Mouse (Mus musculus): Measurements from ENCODE around the gene Ttc30a1. TPM values are rescaled to one million over a fixed set of nuclear protein-coding genes. Genes with fewer than 3 reads are reported as not detected.
"Not testable (repeated sequence)": the region's sequence is repeated elsewhere in the genome, so short reads cannot be mapped to it uniquely, and the experiment has no call there.

The Ttc30a1 gene
- polyA plus RNA-seq, 1 experiment from 2014 or later: 12.1 TPM

- DNase-seq (ENCODE audit: low spot score): no peak
- H3K9me3 ChIP-seq (ENCODE audit: control insufficient read depth, low read length): no peaks in the 10 kb centered on the region
- peak overlapping the region; percentile 74 for H3K27ac ChIP-seq (ENCODE audit: low read depth, low read length)
- H3K4me3 ChIP-seq (ENCODE audit: low read depth, low read length): no peak overlapping the region
- no peak for ATAC-seq (ENCODE audit: insufficient read depth, low FRiP score, low TSS enrichment)
- peaks cover 36% of the 10 kb centered on the region for H3K4me1 ChIP-seq (ENCODE audit: control insufficient read depth, insufficient read depth, low read length)
- 18% methylated on average over 7 of the region's 7 CpGs for WGBS
- peak overlapping the region; percentile 5; the same call in 1 of the 2 replicates for H3K4me2 ChIP-seq (ENCODE audit: low read depth)
- no peaks in the 10 kb centered on the region for H3K27me3 ChIP-seq (ENCODE audit: control insufficient read depth, insufficient read depth, low read length)
- H3K9ac ChIP-seq (ENCODE audit: low read length): peak overlapping the region; percentile 19
- H3K36me3 ChIP-seq (ENCODE audit: control insufficient read depth, insufficient read depth, low read length): no peaks in the 10 kb centered on the region
Observed at GRCm38 (mm10) chr2:75988779-75989363, 7.1 kb upstream of the Ttc30a1 start.

DNA sequence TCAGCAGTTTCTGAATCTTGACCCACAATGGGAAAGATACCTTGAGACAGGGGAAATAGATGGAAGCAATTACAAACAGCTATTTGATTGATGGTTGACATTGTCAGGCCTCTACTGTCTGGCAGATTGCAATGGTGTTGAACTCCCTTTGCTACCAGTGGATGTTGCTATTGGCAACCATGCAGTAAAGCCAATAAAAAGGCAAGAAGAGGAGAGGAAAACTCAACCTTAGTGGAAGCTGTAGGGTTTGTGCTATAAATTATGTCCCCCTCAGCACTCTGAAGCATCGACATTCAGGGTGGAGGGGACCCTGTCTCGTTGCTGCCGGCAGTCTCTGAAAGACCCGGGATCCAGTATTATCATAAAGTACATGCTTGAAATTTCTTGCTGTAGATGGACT is 6.6 kb upstream of the Ttc30a1 start:
- WGBS: 14% methylated on average over 4 of the region's 4 CpGs
- Histone ChIP-seq H3K9ac (ENCODE audit: low read length) (peak overlapping the region; percentile 19), H3K27me3 (ENCODE audit: control insufficient read depth, insufficient read depth, low read length) (no peaks in the 10 kb centered on the region), H3K4me3 (ENCODE audit: low read depth, low read length) (no peak overlapping the region), H3K27ac (ENCODE audit: low read depth, low read length) (peak overlapping the region; percentile 74), H3K9me3 (ENCODE audit: control insufficient read depth, low read length) (no peaks in the 10 kb centered on the region), H3K4me2 (ENCODE audit: low read depth) (no peak overlapping the region), H3K4me1 (ENCODE audit: control insufficient read depth, insufficient read depth, low read length) (peaks cover 36% of the 10 kb centered on the region), H3K36me3 (ENCODE audit: control insufficient read depth, insufficient read depth, low read length) (no peaks in the 10 kb centered on the region)
- ATAC-seq (ENCODE audit: insufficient read depth, low FRiP score, low TSS enrichment): peak; percentile 62
- no peak for DNase-seq (ENCODE audit: low spot score)

GRCm38 (mm10) chr2:75987739-75988138 is 6.0 kb upstream of the Ttc30a1 start:
- Histone ChIP-seq H3K27ac (ENCODE audit: low read depth, low read length) (peak overlapping the region; percentile 74), H3K9ac (ENCODE audit: low read length) (no peak overlapping the region), H3K27me3 (ENCODE audit: control insufficient read depth, insufficient read depth, low read length) (no peaks in the 10 kb centered on the region), H3K36me3 (ENCODE audit: control insufficient read depth, insufficient read depth, low read length) (no peaks in the 10 kb centered on the region), H3K9me3 (ENCODE audit: control insufficient read depth, low read length) (no peaks in the 10 kb centered on the region), H3K4me3 (ENCODE audit: low read depth, low read length) (no peak overlapping the region), H3K4me1 (ENCODE audit: control insufficient read depth, insufficient read depth, low read length) (peaks cover 36% of the 10 kb centered on the region), H3K4me2 (ENCODE audit: low read depth) (no peak overlapping the region)
- no peak for DNase-seq (ENCODE audit: low spot score)
- ATAC-seq (ENCODE audit: insufficient read depth, low FRiP score, low TSS enrichment): no peak
- 70% methylated on average over 9 of the region's 9 CpGs for WGBS

DNA sequence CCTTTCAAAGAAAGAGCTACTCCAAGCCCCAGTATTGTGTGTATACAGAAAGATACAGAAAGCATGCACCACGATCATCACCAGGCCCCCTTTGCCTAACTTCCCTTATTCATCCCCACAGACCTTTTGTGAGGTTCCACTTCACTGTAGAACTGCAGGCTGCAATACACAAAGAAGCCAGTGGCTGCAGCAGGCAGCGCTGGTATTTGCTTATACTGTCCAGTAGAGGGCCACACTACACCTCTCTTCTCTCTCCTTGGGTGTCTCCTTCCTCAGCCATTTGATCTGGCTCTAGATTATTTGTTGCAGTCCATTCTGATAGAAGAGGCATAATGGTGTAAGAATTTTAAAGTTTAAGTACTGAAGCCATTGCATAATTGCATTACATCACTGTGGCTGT is 3.4 kb upstream of the Ttc30a1 start:
- Histone ChIP-seq H3K27ac (ENCODE audit: low read depth, low read length) (peak overlapping the region; percentile 9; the same call in 1 of the 2 replicates), H3K4me2 (ENCODE audit: low read depth) (no peak overlapping the region), H3K9me3 (ENCODE audit: control insufficient read depth, low read length) (no peaks in the 10 kb centered on the region), H3K36me3 (ENCODE audit: control insufficient read depth, insufficient read depth, low read length) (no peaks in the 10 kb centered on the region), H3K4me3 (ENCODE audit: low read depth, low read length) (no peak overlapping the region), H3K4me1 (ENCODE audit: control insufficient read depth, insufficient read depth, low read length) (peaks cover 30% of the 10 kb centered on the region), H3K9ac (ENCODE audit: low read length) (no peak overlapping the region), H3K27me3 (ENCODE audit: control insufficient read depth, insufficient read depth, low read length) (no peaks in the 10 kb centered on the region)
- 4% methylated on average over 2 of the region's 2 CpGs for WGBS
- DNase-seq (ENCODE audit: low spot score) (peak; percentile 78), ATAC-seq (ENCODE audit: insufficient read depth, low FRiP score, low TSS enrichment) (peak; percentile 33; the same call in 1 of the 2 replicates)

- no peak for DNase-seq (ENCODE audit: low spot score)
- H3K36me3 ChIP-seq (ENCODE audit: control insufficient read depth, insufficient read depth, low read length): no peaks in the 10 kb centered on the region
- no peaks in the 10 kb centered on the region for H3K27me3 ChIP-seq (ENCODE audit: control insufficient read depth, insufficient read depth, low read length)
- ATAC-seq (ENCODE audit: insufficient read depth, low FRiP score, low TSS enrichment): no peak
- H3K27ac ChIP-seq (ENCODE audit: low read depth, low read length): no peak overlapping the region
- no peak overlapping the region for H3K4me3 ChIP-seq (ENCODE audit: low read depth, low read length)
- no peaks in the 10 kb centered on the region for H3K9me3 ChIP-seq (ENCODE audit: control insufficient read depth, low read length)
- no peak overlapping the region for H3K4me2 ChIP-seq (ENCODE audit: low read depth)
- peaks cover 21% of the 10 kb centered on the region for H3K4me1 ChIP-seq (ENCODE audit: control insufficient read depth, insufficient read depth, low read length)
- H3K9ac ChIP-seq (ENCODE audit: low read length): no peak overlapping the region
- WGBS: 79% methylated on average over 3 of the region's 3 CpGs
Observed at GRCm38 (mm10) chr2:75983847-75984246, 2.1 kb upstream of the Ttc30a1 start.

GRCm38 (mm10) chr2:75983091-75983490 is 1.3 kb upstream of the Ttc30a1 start:
- no peaks in the 10 kb centered on the region for H3K27me3 ChIP-seq (ENCODE audit: control insufficient read depth, insufficient read depth, low read length)
- no peak overlapping the region for H3K4me2 ChIP-seq (ENCODE audit: low read depth)
- DNase-seq (ENCODE audit: low spot score) (no peak), ATAC-seq (ENCODE audit: insufficient read depth, low FRiP score, low TSS enrichment) (no peak)
- 98% methylated on average over 3 of the region's 3 CpGs for WGBS
- no peaks in the 10 kb centered on the region for H3K9me3 ChIP-seq (ENCODE audit: control insufficient read depth, low read length)
- H3K27ac ChIP-seq (ENCODE audit: low read depth, low read length): no peak overlapping the region
- no peaks in the 10 kb centered on the region for H3K36me3 ChIP-seq (ENCODE audit: control insufficient read depth, insufficient read depth, low read length)
- no peak overlapping the region for H3K9ac ChIP-seq (ENCODE audit: low read length)
- no peak overlapping the region for H3K4me3 ChIP-seq (ENCODE audit: low read depth, low read length)
- peaks cover 16% of the 10 kb centered on the region for H3K4me1 ChIP-seq (ENCODE audit: control insufficient read depth, insufficient read depth, low read length)

DNA sequence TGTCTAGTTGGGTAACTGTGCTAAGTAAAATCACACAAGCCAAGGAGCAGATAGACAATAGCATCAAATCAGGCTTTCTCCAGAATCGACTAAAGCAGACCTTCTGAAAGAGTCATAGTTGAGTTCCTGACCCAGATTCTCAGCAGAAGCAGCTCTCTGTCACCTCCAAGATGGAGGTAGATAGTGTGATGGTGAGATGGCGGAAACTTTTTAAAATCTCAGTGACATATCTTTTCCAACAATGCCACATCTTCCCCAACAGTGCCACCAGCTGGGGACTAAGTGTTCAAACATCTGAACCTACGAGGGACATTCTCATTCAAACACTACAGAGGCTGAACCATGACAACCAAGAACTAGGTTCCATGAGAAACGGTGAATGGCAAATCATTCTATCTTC is 859 bp upstream of the Ttc30a1 start:
- no peak for DNase-seq (ENCODE audit: low spot score)
- 95% methylated on average over 4 of the region's 4 CpGs for WGBS
- H3K4me2 ChIP-seq (ENCODE audit: low read depth): no peak overlapping the region
- no peak overlapping the region for H3K4me3 ChIP-seq (ENCODE audit: low read depth, low read length)
- no peaks in the 10 kb centered on the region for H3K36me3 ChIP-seq (ENCODE audit: control insufficient read depth, insufficient read depth, low read length)
- peaks cover 14% of the 10 kb centered on the region; the same call in 1 of the 2 replicates for H3K4me1 ChIP-seq (ENCODE audit: control insufficient read depth, insufficient read depth, low read length)
- no peaks in the 10 kb centered on the region for H3K27me3 ChIP-seq (ENCODE audit: control insufficient read depth, insufficient read depth, low read length)
- no peaks in the 10 kb centered on the region for H3K9me3 ChIP-seq (ENCODE audit: control insufficient read depth, low read length)
- no peak overlapping the region for H3K27ac ChIP-seq (ENCODE audit: low read depth, low read length)
- ATAC-seq (ENCODE audit: insufficient read depth, low FRiP score, low TSS enrichment): no peak
- no peak overlapping the region for H3K9ac ChIP-seq (ENCODE audit: low read length)

DNA sequence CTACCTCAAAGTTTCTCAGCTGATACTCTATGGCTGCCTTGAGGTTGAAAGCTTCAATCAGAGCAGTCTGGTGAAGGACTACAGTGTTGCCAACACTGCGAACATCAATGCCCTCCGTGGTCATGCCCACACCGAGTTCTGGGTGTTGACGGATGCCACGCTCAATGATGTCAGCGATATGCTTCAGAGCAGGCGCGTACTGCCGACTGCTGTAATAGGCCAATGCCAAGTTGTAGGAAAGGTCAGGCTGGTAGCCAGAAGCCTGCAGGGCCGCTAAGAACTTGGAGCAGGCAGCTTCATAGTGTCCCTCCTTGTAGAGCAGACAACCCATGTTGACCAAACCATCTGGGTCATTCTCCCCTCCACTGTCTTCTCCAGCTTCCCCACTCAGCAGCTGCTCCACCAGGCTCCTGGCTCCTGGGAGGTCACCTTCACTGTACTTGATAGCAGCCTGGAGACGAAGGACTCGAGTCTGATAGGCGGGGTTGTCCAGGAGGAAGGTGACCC is 781 bp downstream of the Ttc30a1 start:
- not testable (repeated sequence) for H3K9me3 ChIP-seq (ENCODE audit: control insufficient read depth, low read length); H3K4me1 ChIP-seq (ENCODE audit: control insufficient read depth, insufficient read depth, low read length); H3K9ac ChIP-seq (ENCODE audit: low read length); DNase-seq (ENCODE audit: low spot score); H3K27me3 ChIP-seq (ENCODE audit: control insufficient read depth, insufficient read depth, low read length); ATAC-seq (ENCODE audit: insufficient read depth, low FRiP score, low TSS enrichment); H3K36me3 ChIP-seq (ENCODE audit: control insufficient read depth, insufficient read depth, low read length); H3K27ac ChIP-seq (ENCODE audit: low read depth, low read length)
- 94% methylated on average over 13 of the region's 13 CpGs for WGBS
- Histone ChIP-seq H3K4me2 (ENCODE audit: low read depth) (peak overlapping the region; percentile 38), H3K4me3 (ENCODE audit: low read depth, low read length) (peak overlapping the region; percentile 36)

- DNase-seq (ENCODE audit: low spot score): peak; percentile 44
- not testable (repeated sequence) for H3K36me3 ChIP-seq (ENCODE audit: control insufficient read depth, insufficient read depth, low read length); H3K9me3 ChIP-seq (ENCODE audit: control insufficient read depth, low read length); H3K4me2 ChIP-seq (ENCODE audit: low read depth); H3K27me3 ChIP-seq (ENCODE audit: control insufficient read depth, insufficient read depth, low read length); H3K4me1 ChIP-seq (ENCODE audit: control insufficient read depth, insufficient read depth, low read length); H3K27ac ChIP-seq (ENCODE audit: low read depth, low read length); H3K4me3 ChIP-seq (ENCODE audit: low read depth, low read length); H3K9ac ChIP-seq (ENCODE audit: low read length); ATAC-seq (ENCODE audit: insufficient read depth, low FRiP score, low TSS enrichment)
- WGBS: 28% methylated on average over 19 of the region's 24 CpGs
Observed at GRCm38 (mm10) chr2:75977752-75978368, 3.9 kb downstream of the Ttc30a1 start, which contains the start of gene Ttc30a2. TSS of gene Ttc30a2 (minus strand) at chr2:75978170.
